Mouse (Mus musculus): ENCODE results near the gene Rere.

Gene Rere

DNA sequence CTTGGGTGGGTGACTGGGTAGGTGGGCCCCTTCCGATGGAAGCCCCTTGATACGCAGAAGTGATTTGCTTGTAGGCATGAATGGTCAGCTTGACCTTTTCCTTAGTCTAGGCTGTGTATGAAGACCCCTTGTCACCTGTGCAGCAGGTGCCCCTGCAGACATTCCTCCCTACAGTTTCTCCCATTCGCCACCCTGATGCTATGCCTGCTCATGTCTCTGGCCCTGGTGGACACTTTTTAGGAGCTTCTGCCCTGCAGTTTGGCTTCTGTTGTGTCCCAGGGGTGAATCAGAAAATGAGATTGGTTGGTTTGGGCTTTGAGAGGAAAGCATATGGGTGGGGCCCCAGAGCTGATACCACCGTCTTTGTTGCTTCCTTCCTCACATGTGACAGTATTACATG is 343.5 kb downstream of the Rere start:
- no peak for DNase-seq

DNA sequence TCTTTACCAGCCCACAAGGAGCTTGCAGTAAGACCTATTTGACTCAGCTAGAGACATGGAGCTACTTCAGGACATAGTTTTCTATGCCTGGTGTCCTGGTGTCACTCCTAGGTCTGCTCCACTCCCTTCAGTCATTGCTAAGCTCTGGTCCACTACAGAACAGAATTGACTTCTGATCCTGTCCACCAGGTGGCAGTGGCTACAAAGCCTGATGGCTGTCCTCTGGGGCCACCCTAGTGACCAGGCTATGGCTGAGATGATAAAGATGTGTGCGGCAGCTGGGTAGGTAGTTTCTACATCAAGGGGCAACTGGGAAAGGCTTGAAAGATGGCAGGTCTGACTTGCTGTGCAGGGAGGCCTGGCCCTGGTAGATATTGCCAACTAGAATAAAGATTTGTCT is 344.0 kb downstream of the Rere start:
- peak; percentile 80 for DNase-seq

DNA sequence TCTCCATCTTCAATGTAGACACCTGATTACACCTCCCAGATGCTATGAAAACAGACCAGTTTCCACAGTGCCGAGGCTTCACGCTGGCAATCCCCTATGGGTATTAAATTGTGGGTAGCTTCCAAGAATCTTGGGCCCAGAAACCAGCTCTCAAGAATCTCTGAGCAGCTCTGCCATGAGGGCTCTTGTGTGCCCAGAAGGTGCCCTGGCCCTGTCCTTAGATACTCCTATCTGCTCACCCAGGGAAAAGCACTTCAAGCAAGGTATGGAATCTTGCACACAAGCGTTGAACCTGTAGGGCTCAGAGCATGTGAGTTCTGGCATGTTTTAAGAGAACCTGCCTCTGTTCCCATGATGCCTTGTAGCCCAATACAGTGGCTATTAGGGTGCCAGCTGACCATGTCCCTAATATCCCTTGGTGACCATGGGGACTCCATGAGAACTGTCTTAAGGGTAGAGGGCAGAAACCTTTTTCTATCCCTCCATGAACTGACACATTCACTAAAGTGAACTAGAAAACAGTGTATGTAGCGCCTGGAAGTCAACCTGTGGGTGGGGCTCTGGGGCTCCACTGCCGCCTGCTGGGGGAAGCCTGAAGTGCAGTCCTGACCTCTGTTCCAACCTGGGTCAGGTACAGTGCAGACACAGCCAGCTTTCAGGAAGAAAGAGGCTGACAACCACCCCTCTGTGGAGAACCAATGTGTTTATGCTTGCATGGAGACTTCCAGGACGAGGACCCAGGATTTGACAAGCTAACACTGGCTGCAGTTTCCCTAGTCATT is 344.7 kb downstream of the Rere start:
- DNase-seq: peak; percentile 46

DNA sequence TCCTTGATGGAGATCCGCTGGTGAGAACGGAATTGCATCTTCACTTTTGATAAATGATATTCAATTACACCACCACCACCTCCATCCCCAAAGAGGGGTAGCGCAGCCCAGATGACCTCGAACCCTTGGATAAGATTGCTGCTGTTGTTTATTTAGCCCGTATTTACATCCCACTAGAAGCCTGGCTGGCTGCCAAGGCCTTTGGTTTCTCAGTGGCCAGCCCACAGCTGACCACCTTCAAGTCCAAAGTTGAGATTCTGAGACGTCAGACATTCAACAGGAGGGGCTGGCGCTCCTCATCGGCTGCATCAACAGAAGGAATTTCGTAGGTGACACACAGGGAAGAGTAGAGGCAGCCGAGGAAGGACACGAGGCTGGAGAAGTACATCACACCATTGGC is 347.8 kb downstream of the Rere start:
- no peak for DNase-seq

DNA sequence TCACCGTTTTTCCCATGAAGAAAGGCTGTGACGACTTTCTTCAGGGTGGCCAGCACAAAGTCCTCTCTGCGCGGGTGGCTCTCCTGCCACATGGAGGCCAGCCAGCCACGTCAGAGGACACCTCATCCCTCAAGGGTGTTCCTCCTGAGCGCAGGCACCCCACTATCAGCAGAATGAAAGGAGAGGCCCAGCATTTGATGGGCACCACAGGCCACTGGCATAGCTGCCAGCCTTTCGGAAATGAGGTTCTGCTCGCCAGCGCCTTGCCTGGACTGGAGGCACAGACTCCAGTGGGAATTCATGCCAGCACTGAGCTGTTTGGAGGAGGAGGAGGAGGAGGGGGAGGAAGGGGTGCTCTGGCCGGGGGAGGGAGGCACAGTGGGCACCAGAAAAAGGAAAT is 354.1 kb downstream of the Rere start:
- no peak for DNase-seq

DNA sequence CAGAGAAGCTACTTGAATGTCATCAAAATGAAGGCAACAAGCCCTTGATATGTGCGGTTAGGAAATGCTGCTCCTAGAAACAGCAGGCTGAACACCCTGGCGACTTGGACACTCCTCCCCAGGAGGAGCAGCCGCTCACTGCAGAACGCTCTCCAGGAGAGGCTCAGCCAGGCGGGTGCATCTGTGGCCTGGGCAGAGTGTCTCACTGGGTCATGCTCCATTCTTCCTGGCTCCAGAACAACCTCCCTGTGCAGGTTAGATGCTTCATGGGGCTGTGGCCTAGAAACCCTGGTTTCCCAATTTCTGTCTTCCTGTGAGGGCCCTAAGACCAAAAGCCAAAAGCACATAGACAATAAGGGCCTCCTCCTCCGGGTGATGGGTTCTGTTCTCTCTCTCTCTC is 355.2 kb downstream of the Rere start:
- no peak for DNase-seq

DNA sequence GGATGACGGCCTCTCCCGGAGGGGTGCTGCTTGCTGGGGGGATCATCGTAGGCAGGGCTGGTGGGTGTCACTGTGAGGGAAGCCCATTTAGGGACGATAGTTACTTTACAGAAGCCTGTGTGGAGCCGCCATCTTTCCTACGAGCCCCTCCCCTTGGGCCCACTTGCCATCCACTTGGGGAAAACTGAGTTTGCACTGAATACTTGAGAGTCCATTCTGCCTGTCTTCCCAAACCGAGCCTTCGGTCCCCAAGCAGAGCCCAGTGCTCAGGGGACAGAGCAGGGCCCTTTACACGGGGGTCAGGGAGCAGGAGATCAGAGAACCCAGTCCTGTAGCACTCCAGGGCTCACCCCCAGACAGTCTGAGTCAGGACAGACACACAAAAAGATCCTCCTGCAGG is 362.9 kb downstream of the Rere start:
- no peak for DNase-seq

DNA sequence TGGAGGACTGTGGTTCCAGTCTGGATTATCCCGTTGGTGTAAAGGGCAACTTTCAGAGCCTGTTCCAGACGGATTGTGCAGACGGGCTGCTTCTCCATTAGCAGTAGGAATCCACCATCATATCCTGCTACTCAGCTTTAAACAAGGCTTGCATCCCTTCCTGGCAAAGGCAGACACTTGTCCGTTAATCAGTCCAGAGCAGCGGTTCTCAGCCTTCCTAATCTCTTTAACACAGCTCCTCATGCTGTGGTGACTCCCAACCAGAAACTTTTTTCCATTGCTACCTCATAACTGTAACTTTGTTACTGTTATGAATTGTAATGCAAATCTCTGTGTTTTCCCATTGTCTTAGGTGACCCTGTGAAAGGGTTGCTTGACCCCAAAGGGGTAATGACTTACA is 367.9 kb downstream of the Rere start:
- DNase-seq: no peak

DNA sequence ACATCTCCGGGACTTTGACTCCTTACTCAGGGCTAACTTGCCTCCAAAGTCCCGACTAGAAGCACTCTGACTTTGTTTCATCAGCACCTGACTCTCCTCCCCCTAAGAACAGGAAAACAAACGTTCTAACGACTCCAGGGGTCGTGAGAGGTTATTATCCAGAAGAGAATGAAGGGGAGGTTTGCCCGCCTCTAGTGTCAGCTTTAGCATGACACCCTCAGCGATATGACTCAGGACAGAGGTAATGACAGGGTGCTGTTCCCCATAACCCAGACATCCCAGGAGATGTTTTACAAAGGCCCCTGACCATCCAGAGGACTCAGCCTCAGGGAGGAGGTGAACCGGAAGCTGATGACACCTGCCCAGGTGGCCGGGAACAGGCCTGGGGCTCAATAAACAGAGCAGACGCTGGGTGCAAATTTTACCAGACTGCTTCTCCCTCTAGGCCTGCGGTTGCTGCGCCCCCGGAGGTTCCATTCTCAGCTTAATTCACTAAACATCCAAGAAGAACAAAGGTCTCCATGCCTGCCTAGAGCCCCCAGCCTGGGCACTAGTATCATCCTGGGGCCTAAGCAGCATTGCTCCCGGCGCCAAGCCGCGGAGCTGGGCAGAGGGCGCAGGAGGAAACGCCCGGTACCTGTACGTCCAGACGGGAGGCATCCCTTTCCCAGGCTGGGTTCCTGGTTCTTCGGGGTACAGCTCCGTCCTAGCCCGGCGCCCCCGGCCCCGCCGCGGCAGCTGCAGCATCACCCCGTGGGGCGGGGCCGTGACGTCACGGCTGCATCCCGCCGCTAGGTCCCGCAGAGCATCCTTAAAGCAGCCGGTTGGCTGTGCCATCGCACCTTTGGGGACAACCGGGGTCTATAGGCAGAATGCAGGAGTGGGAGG is 370.2 kb downstream of the Rere start, which contains the start of gene Slc45a1:
TSS of gene Slc45a1 (minus strand) at position 785 of the 888 bp plus-strand sequence.
- peak; percentile 60 for DNase-seq

DNA sequence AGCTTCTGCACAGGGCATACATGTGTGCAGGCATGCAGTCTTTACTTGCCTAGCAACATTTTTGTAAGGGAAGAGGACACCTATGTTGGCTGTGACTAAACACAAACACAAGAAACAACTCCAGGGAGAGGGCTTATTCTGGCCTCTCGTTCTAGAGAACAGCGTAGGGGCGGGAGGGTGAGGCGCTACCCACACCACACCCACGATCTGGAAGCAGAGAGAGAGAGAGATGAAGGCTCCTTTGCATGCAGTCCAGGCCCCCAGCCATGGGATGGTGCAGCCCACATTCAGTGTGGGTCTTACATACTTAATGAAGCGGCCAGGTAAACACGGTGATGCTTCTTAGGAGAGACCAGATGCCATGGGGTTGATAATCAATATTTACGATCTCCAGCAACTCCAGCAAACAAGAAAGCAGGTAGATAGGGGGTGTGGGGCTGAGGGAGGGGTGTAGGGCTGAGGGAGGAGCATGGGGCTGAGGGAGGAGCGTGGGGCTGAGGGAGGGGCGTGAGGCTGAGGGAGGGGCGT is 371.7 kb downstream of the Rere start:
- no peak for DNase-seq

DNA sequence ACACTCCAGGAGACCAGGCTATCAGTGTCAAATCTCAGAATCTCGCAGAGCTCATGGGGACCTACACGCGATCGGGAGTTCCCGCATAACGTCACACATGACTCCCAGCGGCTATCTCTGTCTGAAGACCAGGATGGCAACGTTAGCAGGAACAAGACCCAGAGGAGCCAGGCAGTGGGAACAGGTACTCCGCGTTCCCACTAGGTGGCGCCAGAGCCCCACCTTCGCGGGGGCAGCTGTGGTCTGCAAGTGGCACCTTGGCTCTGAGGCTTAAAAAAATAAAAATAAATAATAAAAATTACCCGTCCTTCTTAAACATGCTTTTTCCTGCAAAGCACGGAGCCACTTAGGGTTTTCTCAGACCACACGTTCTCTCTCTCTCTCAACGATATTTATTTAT is 374.5 kb downstream of the Rere start:
- peak; percentile 84 for DNase-seq

DNA sequence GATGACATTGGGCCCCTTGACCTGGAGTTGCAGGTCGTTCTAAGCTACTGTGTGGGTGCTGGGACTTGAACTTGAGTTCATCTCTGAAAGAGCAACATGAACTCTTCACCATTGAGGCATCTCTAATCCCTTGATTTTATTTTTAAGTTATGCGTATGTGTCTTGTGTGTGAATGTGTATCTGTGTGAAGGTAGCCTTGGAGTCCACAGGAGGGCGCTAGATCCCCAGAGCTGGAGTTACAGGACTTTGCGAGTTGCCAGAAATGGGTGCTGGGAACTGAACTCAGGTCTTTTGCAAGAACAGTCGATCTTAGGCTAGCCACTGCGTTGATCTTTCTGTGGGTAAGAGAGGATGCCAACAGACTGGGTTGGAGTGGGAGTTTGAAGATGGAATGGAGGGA is 375.1 kb downstream of the Rere start:
- no peak for DNase-seq

DNA sequence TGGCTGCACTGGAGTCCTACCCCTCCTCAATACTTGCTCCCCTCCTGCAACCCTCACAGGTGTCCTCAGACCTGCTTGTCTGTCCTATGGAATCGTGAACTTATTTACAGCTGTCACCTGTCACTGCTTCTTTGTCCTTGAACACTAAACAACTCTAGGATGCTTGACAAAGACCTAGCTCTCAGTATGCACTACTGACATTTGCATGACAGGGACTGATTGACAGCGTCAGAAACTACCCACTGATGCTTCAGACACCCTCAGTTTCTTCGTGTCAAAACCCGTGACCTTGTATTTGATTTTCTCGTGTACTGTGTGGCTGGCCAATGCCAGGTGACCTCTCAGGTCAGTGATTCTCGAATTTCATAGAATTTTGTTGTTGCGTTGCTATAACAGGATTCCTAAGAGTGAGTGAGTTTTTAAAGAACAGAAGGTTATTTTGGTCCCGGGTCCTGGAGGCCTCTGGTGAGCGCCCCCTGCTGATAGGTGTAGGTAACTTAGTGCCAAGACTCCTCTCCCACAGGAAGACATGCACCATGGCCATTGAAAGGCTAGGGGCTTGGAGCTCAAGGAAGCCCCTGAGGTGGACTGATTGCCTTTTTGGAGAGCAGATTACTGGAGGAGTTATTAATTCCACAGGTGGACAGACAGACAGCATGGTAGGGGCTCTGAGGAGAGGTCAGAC is 378.6 kb downstream of the Rere start:
- DNase-seq: peak; percentile 36

DNA sequence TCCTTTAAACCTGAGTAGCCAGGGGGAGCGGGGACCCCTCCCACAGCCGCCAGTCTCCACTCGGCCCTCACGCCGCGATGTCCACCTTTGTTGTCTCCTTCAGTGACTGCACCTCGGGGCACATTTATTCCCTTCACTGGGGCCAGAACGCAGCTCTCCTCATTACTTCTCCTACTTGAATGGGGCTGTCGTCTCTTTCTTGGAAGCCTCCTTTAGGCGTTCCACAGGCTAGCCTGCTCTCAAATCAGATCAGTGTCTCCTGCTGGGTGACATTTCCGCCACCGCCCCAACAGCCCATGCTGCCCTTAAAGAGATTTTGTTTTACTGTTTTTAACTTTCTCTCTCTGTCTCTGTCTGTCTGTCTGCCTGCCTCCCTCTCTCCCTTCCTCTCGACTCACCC is 380.4 kb downstream of the Rere start:
- DNase-seq: peak; percentile 66

DNA sequence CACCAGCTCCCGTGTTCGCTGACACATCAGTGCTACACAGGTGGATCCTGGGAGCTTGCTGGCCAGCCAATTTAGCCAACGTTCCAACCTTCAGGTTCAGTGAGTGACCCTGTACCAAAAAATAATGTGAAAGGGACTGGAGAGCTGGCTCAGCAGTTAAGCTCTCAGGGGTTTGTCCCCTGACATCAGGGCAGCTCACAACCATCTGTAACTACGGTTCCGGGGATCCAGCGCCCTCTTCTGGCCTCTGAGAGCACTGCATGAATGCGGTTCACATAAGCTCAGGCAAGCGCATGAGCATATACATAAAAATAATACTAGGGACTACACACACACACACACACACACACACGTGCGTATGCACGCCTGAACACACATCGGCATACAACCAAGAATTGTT is 381.7 kb downstream of the Rere start:
- peak; percentile 72 for DNase-seq

DNA sequence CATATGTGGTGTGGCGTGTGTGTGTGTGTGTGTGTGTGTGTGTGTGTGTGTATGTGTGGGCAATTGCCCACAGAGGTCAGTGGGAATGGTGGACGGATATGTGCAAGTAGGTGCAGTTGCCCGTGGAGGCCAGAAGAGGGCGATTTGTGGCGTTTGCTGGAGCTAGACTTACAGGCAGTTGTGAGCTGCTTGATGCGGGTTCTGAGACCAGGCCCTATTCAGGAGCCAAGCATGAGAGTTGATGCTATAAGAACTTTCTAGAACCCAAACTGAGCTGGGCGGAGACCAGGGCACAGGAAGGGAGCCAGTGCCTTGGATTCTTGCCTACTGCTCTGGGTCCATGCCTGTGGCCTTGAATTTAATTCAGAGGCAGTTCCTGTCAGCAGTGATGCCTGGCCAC is 383.3 kb downstream of the Rere start:
- DNase-seq: no peak

DNA sequence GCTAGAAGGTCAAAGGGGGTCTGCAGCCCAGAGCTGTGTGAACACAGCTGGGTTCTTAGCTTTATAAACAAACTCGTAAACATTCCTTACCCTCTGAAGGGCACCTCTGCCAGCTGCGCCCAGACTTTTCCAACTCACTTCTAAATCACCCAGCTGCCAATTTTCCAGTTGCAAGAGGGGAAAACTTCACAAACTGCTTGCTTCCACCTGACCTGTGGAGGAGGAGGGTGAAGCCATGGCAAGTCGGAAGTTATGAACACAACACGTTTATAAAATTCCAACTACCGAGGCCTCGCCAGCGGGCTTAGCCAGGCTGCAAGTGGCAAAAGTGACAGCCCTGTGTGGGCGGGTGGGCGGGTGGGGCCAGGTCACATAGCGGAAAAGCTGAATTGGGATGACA is 384.4 kb downstream of the Rere start:
- DNase-seq: no peak
